Mouse (Mus musculus) lung, embryonic 16.5 days (tissue): ENCODE data around the gene B430305J03Rik. TPM values are rescaled to one million over a fixed set of nuclear protein-coding genes. Genes with fewer than 3 reads are reported as not detected.
A peak's percentile ranks its signal among the peaks of the same experiment; 100 is the strongest.

Experiments used
- ATAC-seq: fragments of 200-750 bp; cut with Nextera tagmentation; 2 replicates; pipeline ENCODE4 v1.8.0; 2017; ENCODE audit warnings: low read depth, mild to moderate bottlenecking, moderate library complexity
- H3K27ac ChIP-seq: fragments of 300-500 bp; sonication (generic); 2 replicates; pipeline ENCODE4 v1.5.1; 2014; ENCODE audit warnings: mild to moderate bottlenecking, control low read depth, low read length
- H3K27me3 ChIP-seq: fragments of 300-500 bp; sonication (generic); 2 replicates; pipeline ENCODE4 v1.6.1; 2014; ENCODE audit warnings: low read depth, low read length, mixed read lengths; ENCODE audit not compliant: control insufficient read depth, insufficient read depth
- H3K36me3 ChIP-seq: fragments of 300-500 bp; sonication (generic); 2 replicates; pipeline ENCODE4 v1.6.1; 2014; ENCODE audit warnings: low read length; ENCODE audit not compliant: control insufficient read depth, insufficient read depth
- H3K4me1 ChIP-seq: fragments of 300-500 bp; sonication (generic); replicated peaks from 2 replicates; pipeline ENCODE4 v1.6.1; 2014; ENCODE audit warnings: low read length, mixed read lengths; ENCODE audit not compliant: control insufficient read depth, insufficient read depth
- H3K4me2 ChIP-seq: fragments of 300-500 bp; sonication (generic); 2 replicates; pipeline ENCODE4 v1.6.1; 2014; ENCODE audit warnings: low read depth, low read length, control low read depth
- H3K4me3 ChIP-seq: fragments of 300-500 bp; sonication (generic); 2 replicates; pipeline ENCODE4 v1.5.1; 2014; ENCODE audit warnings: mild to moderate bottlenecking, low read length, control low read depth
- H3K9ac ChIP-seq: fragments of 300-500 bp; sonication (generic); 2 replicates; pipeline ENCODE4 v1.6.1; 2014; ENCODE audit warnings: low read length, control low read depth
- H3K9me3 ChIP-seq: fragments of 300-500 bp; sonication (generic); 2 replicates; pipeline ENCODE4 v1.6.1; 2016; ENCODE audit warnings: low read length; ENCODE audit not compliant: control insufficient read depth
- WGBS: fragments of 180-500 bp; shearing (Covaris S2); extraction: QIAGEN DNeasy Blood & Tissue Kit; methylation state at CpG from one replicate; pipeline ENCODE4 v1.1.7; 2014; 5-methylcytosine and 5-hydroxymethylcytosine counted together
- polyA plus RNA-seq: library from polyadenylated mRNA; unstranded; fragments of >200 nt; fragmentation: Nextera tagmentation; extraction: Ambion mirVana; gene quantifications from 2 replicates; pipeline ENCODE4 v1.2.1, GENCODE M21; 2015

The B430305J03Rik gene
- polyA plus RNA-seq, 1 experiment from 2014 or later: not detected

DNA sequence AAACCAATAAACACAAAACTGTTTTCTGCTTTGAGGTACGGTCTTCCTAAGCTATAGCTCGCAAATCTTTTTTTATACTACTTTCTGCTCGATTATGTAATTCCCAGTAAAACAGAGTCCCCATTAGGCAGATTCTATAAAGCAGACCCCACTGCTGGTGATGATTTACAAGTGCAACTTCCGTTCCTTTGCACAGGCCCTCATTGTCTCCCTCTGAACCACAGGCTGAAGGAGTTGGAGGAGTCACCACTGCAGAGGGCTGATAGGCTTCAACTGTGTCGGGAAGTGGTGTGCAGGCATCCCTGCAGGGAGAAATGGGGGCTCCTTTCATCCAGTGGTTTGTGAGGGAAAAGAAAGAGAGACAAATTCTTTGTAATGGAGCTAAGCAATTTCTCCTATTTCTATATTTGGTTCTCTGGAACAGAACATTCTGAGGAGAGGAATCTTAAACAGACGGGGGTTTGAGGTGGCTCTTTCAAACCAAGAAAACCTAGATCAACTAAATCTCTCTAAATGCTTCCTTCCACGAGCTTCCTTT, 6.9 kb downstream of the B430305J03Rik start:
- no peak overlapping the region for H3K4me2 ChIP-seq
- no peaks in the 10 kb centered on the region for H3K4me1 ChIP-seq
- ATAC-seq: no peak
- H3K27ac ChIP-seq: no peak overlapping the region
- 49% methylated on average over 7 of the region's 7 CpGs for WGBS
- no peaks in the 10 kb centered on the region for H3K9me3 ChIP-seq
- no peaks in the 10 kb centered on the region for H3K27me3 ChIP-seq
- no peak overlapping the region for H3K4me3 ChIP-seq
- no peak overlapping the region for H3K9ac ChIP-seq
- no peaks in the 10 kb centered on the region for H3K36me3 ChIP-seq

DNA sequence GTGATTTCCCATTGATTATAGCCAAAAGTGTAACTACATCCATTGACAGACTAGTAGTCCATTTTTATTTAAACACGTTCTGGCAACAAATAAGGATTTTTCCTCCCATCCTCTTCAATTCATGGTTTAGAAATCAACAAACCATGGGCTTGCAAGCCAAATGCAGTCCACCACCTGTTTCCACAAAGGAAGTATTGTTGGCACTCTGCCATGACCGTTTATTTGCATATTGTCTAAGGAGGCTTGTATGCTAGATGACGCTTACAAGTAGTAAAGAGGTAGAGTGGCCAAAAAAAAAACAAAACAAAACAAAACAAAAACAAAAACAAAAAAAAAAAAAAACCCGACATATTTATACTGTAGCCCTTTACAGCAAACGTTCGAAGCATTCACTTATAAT, 7.6 kb downstream of the B430305J03Rik start:
- H3K27me3 ChIP-seq: no peaks in the 10 kb centered on the region
- H3K36me3 ChIP-seq: no peaks in the 10 kb centered on the region
- no peak overlapping the region for H3K4me2 ChIP-seq
- no peak overlapping the region for H3K27ac ChIP-seq
- WGBS: 55% methylated on average over 6 of the region's 6 CpGs
- no peak overlapping the region for H3K4me3 ChIP-seq
- H3K9me3 ChIP-seq: no peaks in the 10 kb centered on the region
- no peaks in the 10 kb centered on the region for H3K4me1 ChIP-seq
- no peak overlapping the region for H3K9ac ChIP-seq
- no peak for ATAC-seq

DNA sequence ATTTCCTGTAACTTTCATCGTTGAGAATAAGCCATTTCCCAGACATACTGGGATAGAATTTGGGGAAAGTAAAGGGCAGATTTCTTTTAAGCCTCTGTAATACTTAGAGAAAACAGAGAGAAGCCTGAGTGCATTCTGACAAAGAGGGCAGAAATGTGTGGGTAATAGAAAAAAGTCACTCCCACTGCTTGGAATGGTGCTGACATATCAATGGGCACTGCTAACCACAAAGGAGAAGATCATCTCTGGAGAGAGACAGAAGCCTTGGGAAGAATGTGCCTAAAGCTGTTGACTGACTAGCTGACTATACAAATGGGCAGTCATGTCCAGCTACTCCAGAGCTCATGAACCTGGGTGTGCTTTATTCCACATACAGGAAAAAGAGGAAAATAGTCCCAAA, 10.3 kb downstream of the B430305J03Rik start:
- Histone ChIP-seq H3K27me3 (no peaks in the 10 kb centered on the region), H3K27ac (no peak overlapping the region), H3K4me3 (no peak overlapping the region), H3K36me3 (no peaks in the 10 kb centered on the region), H3K9ac (no peak overlapping the region), H3K4me2 (no peak overlapping the region), H3K9me3 (no peaks in the 10 kb centered on the region), H3K4me1 (no peaks in the 10 kb centered on the region)
- 71% methylated on average over 1 of the region's 1 CpGs for WGBS
- ATAC-seq: no peak

DNA sequence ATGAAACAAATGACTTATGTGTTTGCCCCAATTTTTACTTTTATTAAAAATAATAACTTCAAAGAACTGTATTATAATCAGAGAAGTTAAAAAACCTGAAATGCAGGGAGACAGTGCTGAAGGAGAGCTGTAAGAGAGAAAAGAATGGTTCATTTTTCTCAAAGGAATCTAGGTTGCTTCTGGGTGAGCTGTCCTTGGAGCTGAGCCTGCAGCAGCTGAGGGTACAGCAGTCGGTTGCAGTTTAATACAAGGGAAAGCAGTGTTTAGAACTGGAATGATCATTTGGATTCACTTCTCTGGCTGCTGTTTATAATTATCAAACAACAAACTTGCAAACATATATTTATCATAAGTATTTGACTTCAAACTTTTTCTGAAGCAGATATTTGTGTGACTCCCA, 16.3 kb downstream of the B430305J03Rik start:
- Histone ChIP-seq H3K4me2 (no peak overlapping the region), H3K4me3 (no peak overlapping the region), H3K36me3 (no peaks in the 10 kb centered on the region), H3K9me3 (no peaks in the 10 kb centered on the region), H3K27ac (no peak overlapping the region), H3K27me3 (no peaks in the 10 kb centered on the region), H3K4me1 (no peaks in the 10 kb centered on the region), H3K9ac (no peak overlapping the region)
- WGBS: 57% methylated on average over 1 of the region's 1 CpGs
- no peak for ATAC-seq

DNA sequence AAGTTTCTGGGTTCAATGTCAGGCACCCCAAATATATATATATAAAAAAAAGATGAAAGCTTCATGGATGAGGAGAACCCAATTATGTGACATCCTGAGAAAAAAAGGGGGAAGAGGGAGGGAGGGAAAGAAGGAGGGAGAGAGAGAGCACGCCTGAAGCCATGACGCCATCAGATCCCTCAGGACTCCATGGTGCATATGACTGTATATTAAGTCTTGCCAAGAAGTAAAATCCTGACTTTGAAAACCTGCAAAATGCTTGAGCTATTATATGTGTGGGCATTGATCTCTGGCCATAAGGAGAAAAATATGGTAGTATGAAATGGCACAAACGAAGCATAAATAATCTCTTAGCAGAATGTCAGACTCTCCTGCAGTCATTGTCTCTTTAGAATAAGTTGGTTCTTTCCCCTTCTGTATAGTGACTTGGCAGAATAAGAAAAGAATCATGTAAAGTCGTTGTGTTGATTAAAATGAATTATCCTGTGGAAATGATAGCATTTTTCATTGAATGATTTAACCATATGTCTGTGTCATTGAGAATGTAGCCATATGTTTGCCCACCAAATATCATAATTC, 17.6 kb downstream of the B430305J03Rik start:
- WGBS: 75% methylated on average over 4 of the region's 4 CpGs
- Histone ChIP-seq H3K36me3 (no peaks in the 10 kb centered on the region), H3K9me3 (no peaks in the 10 kb centered on the region), H3K4me1 (0 out of 2 replicates have a peak, but pooled peaks cover 2% of the 10 kb centered on the region), H3K9ac (no peak overlapping the region), H3K4me2 (no peak overlapping the region), H3K27ac (no peak overlapping the region), H3K27me3 (no peaks in the 10 kb centered on the region), H3K4me3 (no peak overlapping the region)
- no peak for ATAC-seq

DNA sequence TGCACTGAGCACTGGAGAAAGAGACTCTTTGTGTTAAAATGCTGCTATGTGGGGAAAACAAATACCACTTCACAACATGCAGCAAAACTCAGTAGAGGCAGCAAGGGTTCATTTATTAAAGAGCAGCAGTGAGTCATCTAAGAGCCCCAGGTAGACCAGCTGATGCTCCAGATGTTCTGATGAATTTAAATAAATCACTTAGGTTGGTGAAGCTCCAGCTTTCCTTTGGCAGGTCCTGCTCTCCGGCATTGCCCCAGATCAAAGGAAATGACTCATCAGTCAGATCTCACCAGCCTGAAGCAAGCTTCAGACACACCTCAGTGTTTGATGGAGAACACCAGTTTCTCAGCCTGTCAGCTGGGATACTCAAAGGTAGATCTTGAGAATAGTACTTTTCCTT, 20.1 kb downstream of the B430305J03Rik start:
- ATAC-seq: no peak
- Histone ChIP-seq H3K27me3 (no peaks in the 10 kb centered on the region), H3K4me2 (no peak overlapping the region), H3K4me1 (0 out of 2 replicates have a peak, but pooled peaks cover 2% of the 10 kb centered on the region), H3K27ac (no peak overlapping the region), H3K36me3 (no peaks in the 10 kb centered on the region), H3K9me3 (no peaks in the 10 kb centered on the region), H3K4me3 (no peak overlapping the region), H3K9ac (no peak overlapping the region)
- 4% methylated on average over 1 of the region's 1 CpGs for whole genome bisulfite sequencing

DNA sequence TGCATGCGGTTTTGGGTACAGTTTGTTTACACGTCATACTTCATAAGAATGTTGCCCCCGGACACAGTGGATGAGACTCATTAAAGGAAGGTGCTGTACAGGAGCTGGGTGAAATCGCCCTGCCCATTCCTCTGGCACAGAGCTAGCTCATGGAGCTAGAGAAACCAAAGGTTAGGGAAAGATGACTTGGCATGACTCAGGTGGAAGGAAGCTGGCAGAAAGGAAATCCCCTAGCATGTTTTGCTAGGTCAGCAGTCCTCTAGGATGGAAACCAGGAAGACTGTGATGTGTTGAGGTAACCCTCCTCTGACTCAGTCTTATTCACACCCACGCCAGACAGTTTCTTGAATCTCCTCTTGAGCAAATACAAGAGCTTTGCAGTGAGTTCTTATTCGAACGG, 21.7 kb downstream of the B430305J03Rik start:
- no peak for ATAC-seq
- Histone ChIP-seq H3K4me2 (no peak overlapping the region), H3K4me3 (no peak overlapping the region), H3K9ac (no peak overlapping the region), H3K9me3 (no peaks in the 10 kb centered on the region), H3K4me1 (0 out of 2 replicates have a peak, but pooled peaks cover 2% of the 10 kb centered on the region), H3K36me3 (no peaks in the 10 kb centered on the region), H3K27me3 (no peaks in the 10 kb centered on the region), H3K27ac (no peak overlapping the region)
- WGBS: 41% methylated on average over 7 of the region's 7 CpGs

DNA sequence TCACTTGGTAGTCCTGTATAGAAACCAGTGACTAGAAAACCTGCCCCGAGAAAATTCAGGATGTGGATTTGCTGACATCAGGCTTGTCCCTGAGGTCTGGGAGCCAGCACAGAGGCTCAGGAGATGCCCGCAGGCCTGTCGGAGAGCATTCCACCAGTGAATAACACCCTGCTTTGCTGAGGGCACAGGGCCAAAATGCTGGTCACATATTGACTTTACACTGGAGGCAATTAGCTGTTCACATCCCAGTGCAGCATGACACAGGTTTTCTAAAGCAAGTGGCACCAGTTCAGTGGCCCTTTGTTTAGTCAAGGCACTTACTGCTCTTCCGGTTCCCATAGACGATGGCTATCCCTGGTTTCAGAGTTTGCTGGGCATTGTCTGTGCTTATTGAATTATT, 25.4 kb downstream of the B430305J03Rik start:
- Histone ChIP-seq H3K9ac (no peak overlapping the region), H3K9me3 (no peaks in the 10 kb centered on the region), H3K27ac (no peak overlapping the region), H3K4me3 (no peak overlapping the region), H3K27me3 (no peaks in the 10 kb centered on the region), H3K4me1 (0 out of 2 replicates have a peak, but pooled peaks cover 2% of the 10 kb centered on the region), H3K36me3 (no peaks in the 10 kb centered on the region), H3K4me2 (no peak overlapping the region)
- 57% methylated on average over 5 of the region's 5 CpGs for whole genome bisulfite sequencing
- ATAC-seq: peak; percentile 47; the same call in 1 of the 2 replicates

DNA sequence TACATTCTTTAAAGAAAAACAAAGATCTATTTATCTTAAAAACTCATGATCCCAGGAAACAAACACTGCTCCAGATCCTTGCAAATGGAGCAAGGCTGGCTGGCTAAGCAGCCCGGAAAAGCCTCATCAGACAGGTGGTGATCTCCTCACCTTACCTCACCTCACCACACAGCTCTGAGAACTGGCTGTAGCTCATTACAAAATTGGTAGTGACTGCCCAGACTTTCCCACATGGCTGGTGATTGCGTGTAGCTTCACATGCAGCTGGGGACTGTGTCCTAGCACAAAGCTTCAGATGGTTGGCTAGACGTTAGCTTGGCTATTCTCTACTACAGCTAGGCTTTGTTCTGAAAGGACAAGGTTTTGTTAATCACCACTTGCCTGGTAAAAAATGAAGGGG, 28.5 kb downstream of the B430305J03Rik start:
- 70% methylated on average over 3 of the region's 3 CpGs for WGBS
- no peak for ATAC-seq
- H3K27ac ChIP-seq: no peak overlapping the region

More for the DNA sequence above, 28.5 kb downstream of the B430305J03Rik start:
- H3K9ac ChIP-seq: no peak overlapping the region
- H3K27me3 ChIP-seq: no peaks in the 10 kb centered on the region
- H3K4me1 ChIP-seq: no peaks in the 10 kb centered on the region
- no peaks in the 10 kb centered on the region for H3K9me3 ChIP-seq
- H3K4me2 ChIP-seq: no peak overlapping the region
- H3K4me3 ChIP-seq: no peak overlapping the region
- no peaks in the 10 kb centered on the region for H3K36me3 ChIP-seq
